Mouse (Mus musculus): ENCODE data around the gene Grin2a.

- no peak for TF ChIP-seq CTCF (IDR thresholded peaks at IDR 0.05; ENCODE audit: extremely low read depth, insufficient read depth, low read length)
- no peak for TF ChIP-seq POLR2A (IDR thresholded peaks at IDR 0.05; ENCODE audit: extremely low read depth, insufficient read depth, low read length)
These were observed 387.9 kb downstream of the Grin2a start for GRCm38 (mm10) chr16:9607432-9607831.
